Mouse (Mus musculus) limb, embryonic 12.5 days (tissue): ENCODE data around the gene Naa60. TPM values are rescaled to one million over a fixed set of nuclear protein-coding genes. Genes with fewer than 3 reads are reported as not detected.
"Not testable (repeated sequence)": the region's sequence is repeated elsewhere in the genome, so short reads cannot be mapped to it uniquely, and the experiment has no call there.

Experiments
- ATAC-seq: fragments of 200-750 bp; cut with Nextera tagmentation; 2 replicates; pipeline ENCODE4 v1.8.0; 2017; ENCODE audit warnings: low read depth, moderate TSS enrichment; ENCODE audit not compliant: insufficient number of reproducible peaks, insufficient read depth, low FRiP score, low TSS enrichment
- H3K27ac ChIP-seq: fragments of 300-500 bp; sonication (generic); 2 replicates; pipeline ENCODE4 v1.5.1; 2016; ENCODE audit warnings: mild to moderate bottlenecking, moderate library complexity
- H3K27me3 ChIP-seq: fragments of 300-500 bp; sonication (generic); 2 replicates; pipeline ENCODE4 v1.6.1; 2016; ENCODE audit warnings: mild to moderate bottlenecking, moderate library complexity
- H3K36me3 ChIP-seq: fragments of 300-500 bp; sonication (generic); 2 replicates; pipeline ENCODE4 v1.6.1; 2016; ENCODE audit warnings: mild to moderate bottlenecking, moderate library complexity
- H3K4me1 ChIP-seq: fragments of 300-500 bp; sonication (generic); replicated peaks from 2 replicates; pipeline ENCODE4 v1.6.1; 2016
- H3K4me2 ChIP-seq: fragments of 300-500 bp; sonication (generic); 2 replicates; pipeline ENCODE4 v1.6.1; 2016; ENCODE audit warnings: mild to moderate bottlenecking, moderate library complexity
- H3K4me3 ChIP-seq: fragments of 300-500 bp; sonication (generic); replicated peaks from 2 replicates; pipeline ENCODE4 v1.5.1; 2016; ENCODE audit warnings: mild to moderate bottlenecking
- H3K9ac ChIP-seq: fragments of 300-500 bp; sonication (generic); replicated peaks from 2 replicates; pipeline ENCODE4 v1.6.1; 2016; ENCODE audit warnings: mild to moderate bottlenecking, moderate library complexity
- H3K9me3 ChIP-seq: fragments of 300-500 bp; sonication (generic); 2 replicates; pipeline ENCODE4 v1.6.1; 2016; ENCODE audit warnings: mild to moderate bottlenecking, moderate library complexity
- WGBS: fragments of 180-500 bp; shearing (Covaris S2); methylation state at CpG from one replicate; pipeline ENCODE4 v1.1.7; 2016; 5-methylcytosine and 5-hydroxymethylcytosine counted together
- polyA plus RNA-seq: library from polyadenylated mRNA; unstranded; fragments of >200 nt; fragmentation: Nextera tagmentation; extraction: Ambion mirVana; gene quantifications from 2 replicates; pipeline ENCODE4 v1.2.1, GENCODE M21; 2016

The Naa60 gene
- polyA plus RNA-seq, 1 experiment from 2014 or later: 51.5 TPM

DNA sequence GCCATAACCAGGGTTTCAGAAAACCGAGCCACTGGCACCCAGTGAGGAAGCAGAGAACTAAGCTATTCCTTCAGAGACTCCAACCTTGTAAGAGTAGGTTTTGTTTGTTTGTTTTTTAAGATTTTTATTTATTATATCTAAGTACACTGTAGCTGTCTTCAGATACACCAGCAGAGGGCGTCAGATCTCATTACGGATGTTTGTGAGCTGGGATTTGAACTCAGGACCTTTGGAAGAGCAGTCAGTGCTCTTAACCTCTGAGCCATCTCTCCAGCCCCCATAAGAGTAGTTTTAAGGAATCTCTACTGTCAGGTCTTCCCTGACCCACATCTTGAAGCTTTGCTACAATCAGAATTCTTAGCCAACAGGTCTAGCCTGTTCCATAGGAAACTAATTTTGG, 23.8 kb upstream of the Naa60 start:
- no peaks in the 10 kb centered on the region for H3K9me3 ChIP-seq
- H3K4me1 ChIP-seq: no peaks in the 10 kb centered on the region; the same call in 1 of the 2 replicates
- WGBS: 77% methylated on average over 3 of the region's 3 CpGs
- no peak overlapping the region for H3K4me2 ChIP-seq
- ATAC-seq: no peak
- no peak overlapping the region for H3K9ac ChIP-seq
- no peak overlapping the region for H3K27ac ChIP-seq
- H3K36me3 ChIP-seq: no peaks in the 10 kb centered on the region
- H3K27me3 ChIP-seq: no peaks in the 10 kb centered on the region
- no peak overlapping the region for H3K4me3 ChIP-seq

DNA sequence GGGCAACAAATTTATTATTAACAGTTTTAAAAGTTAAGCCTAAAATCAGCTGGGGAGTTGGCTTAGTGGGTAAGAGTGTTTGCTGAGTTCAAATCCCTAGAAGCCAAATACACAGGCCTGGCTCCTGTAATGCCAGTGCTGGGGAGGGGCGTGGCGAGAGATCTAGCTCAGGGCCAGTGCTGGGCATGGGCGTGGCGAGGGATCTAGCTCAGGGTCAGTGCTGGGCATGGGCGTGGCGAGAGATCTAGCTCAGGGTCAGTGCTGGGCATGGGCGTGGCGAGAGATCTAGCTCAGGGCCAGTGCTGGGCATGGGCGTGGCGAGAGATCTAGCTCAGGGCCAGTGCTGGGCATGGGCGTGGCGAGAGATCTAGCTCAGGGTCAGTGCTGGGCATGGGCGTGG, 20.9 kb upstream of the Naa60 start:
- not testable (repeated sequence) for H3K9me3 ChIP-seq, H3K27ac ChIP-seq, H3K4me1 ChIP-seq, H3K27me3 ChIP-seq, H3K4me2 ChIP-seq, H3K4me3 ChIP-seq, ATAC-seq, H3K36me3 ChIP-seq, H3K9ac ChIP-seq
- WGBS: 84% methylated on average over 13 of the region's 13 CpGs

- Histone ChIP-seq H3K27me3 (no peaks in the 10 kb centered on the region), H3K27ac (no peak overlapping the region), H3K4me2 (no peak overlapping the region; the same call in 1 of the 2 replicates), H3K4me3 (no peak overlapping the region), H3K36me3 (no peaks in the 10 kb centered on the region), H3K4me1 (no peaks in the 10 kb centered on the region; the same call in 1 of the 2 replicates), H3K9me3 (no peaks in the 10 kb centered on the region), H3K9ac (no peak overlapping the region)
- WGBS: 18% methylated on average over 12 of the region's 12 CpGs
- ATAC-seq: no peak
Observed at GRCm38 (mm10) chr16:3852586-3852985, 19.6 kb upstream of the Naa60 start.

DNA sequence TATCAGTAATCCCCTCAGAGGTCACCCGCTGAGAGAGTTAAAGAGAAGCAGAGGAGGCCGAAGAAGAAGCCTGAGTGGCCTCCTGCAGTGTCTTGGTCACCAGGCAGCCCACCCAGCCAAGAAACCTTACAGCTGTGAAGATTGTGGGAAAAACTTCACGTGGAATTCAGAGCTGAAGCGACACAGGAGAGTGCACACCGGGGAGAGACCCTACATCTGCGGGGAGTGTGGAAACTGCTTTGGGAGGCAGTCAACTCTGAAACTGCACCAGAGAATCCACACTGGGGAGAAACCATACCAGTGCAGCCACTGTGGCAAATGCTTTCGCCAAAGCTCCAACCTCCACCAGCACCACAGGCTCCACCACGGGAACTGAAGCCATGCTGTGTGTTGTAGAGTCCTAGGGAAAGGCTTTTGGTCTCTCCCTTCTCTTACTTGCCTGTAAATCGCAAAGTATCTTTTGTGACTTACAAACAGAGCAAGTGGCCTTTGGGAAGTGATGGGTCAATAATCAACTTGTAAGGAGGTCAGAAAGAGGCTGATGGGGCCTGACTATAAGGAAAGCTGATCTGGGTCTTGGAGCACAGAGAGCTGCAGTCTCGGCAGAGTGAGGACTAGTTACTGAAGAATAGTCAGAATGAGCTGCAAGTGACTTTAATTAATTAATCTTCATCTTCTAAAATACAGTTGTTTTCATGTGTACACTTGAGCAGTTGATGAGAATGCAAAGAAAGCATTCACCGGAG, 17.6 kb upstream of the Naa60 start:
- no peak for ATAC-seq
- H3K4me3 ChIP-seq: no peak overlapping the region
- 71% methylated on average over 11 of the region's 11 CpGs for WGBS
- H3K27me3 ChIP-seq: no peaks in the 10 kb centered on the region
- no peak overlapping the region for H3K4me2 ChIP-seq
- no peak overlapping the region for H3K27ac ChIP-seq
- H3K9me3 ChIP-seq: no peaks in the 10 kb centered on the region
- no peak overlapping the region for H3K9ac ChIP-seq
- no peaks in the 10 kb centered on the region for H3K36me3 ChIP-seq
- no peaks in the 10 kb centered on the region for H3K4me1 ChIP-seq

GRCm38 (mm10) chr16:3855776-3856175, 16.4 kb upstream of the Naa60 start:
- H3K9ac ChIP-seq: no peak overlapping the region
- no peaks in the 10 kb centered on the region for H3K9me3 ChIP-seq
- H3K4me3 ChIP-seq: no peak overlapping the region
- H3K27me3 ChIP-seq: no peaks in the 10 kb centered on the region
- WGBS: 82% methylated on average over 1 of the region's 1 CpGs
- H3K27ac ChIP-seq: no peak overlapping the region
- ATAC-seq: no peak
- H3K4me2 ChIP-seq: no peak overlapping the region
- peaks cover 4% of the 10 kb centered on the region for H3K36me3 ChIP-seq
- H3K4me1 ChIP-seq: no peaks in the 10 kb centered on the region

DNA sequence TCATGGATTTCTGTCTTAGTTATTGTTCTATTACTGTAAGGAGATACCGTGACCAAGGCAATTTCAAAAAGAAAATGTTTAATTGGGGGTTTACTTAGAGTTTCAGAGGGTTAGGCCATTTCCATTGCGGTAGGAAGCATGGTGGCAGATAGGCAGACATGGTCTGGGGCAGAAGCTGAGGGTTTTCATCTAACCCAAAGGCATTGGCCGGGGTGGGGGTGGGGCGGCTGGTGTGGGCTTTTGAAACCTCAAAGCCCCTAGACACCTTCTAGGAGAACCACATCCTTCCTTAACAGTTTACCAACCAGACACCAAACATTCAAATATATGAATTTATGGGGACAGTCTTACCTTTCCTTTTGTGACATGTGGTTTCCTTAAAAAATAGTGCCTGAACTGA, 12.9 kb upstream of the Naa60 start:
- no peak overlapping the region for H3K4me2 ChIP-seq
- peaks cover 24% of the 10 kb centered on the region for H3K36me3 ChIP-seq
- no peak overlapping the region for H3K9ac ChIP-seq
- H3K9me3 ChIP-seq: no peaks in the 10 kb centered on the region
- H3K4me3 ChIP-seq: no peak overlapping the region
- H3K27me3 ChIP-seq: no peaks in the 10 kb centered on the region
- H3K27ac ChIP-seq: no peak overlapping the region
- 90% methylated on average over 4 of the region's 4 CpGs for WGBS
- H3K4me1 ChIP-seq: no peaks in the 10 kb centered on the region
- ATAC-seq: no peak

DNA sequence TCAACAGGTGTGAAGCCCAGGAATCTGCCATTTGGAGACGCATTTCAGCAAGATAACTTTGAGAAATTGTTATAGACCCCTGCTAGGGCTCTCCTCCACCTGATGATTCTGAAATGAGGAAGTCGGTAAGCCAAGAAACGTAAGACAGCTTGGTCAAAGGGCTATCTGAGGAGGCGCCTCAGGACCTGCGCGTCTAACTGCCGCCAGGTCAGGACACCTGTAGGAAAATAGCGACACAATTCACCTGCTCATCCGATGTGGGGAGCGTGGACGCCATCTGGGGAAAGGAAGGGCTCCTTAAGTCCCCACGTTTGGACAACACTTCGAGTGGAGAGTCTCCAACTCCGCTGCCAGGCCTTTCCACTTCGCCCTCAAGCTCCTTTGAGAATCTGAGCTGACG, 360 bp upstream of the Naa60 start:
- ATAC-seq: peak; percentile 21; the same call in 1 of the 2 replicates
- no peaks in the 10 kb centered on the region for H3K9me3 ChIP-seq
- H3K4me1 ChIP-seq: peaks cover 12% of the 10 kb centered on the region
- H3K27ac ChIP-seq: peak overlapping the region; percentile 23; the same call in 1 of the 2 replicates
- peak overlapping the region; percentile 53 for H3K4me3 ChIP-seq
- WGBS: 1% methylated on average over 16 of the region's 16 CpGs
- peak overlapping the region; percentile 69 for H3K9ac ChIP-seq
- peak overlapping the region; percentile 85 for H3K4me2 ChIP-seq
- peaks cover 23% of the 10 kb centered on the region for H3K36me3 ChIP-seq
- no peaks in the 10 kb centered on the region for H3K27me3 ChIP-seq

GRCm38 (mm10) chr16:3876346-3876745, 4.2 kb downstream of the Naa60 start:
- no peak overlapping the region for H3K27ac ChIP-seq
- no peaks in the 10 kb centered on the region for H3K27me3 ChIP-seq
- H3K4me2 ChIP-seq: no peak overlapping the region
- no peak overlapping the region for H3K9ac ChIP-seq
- H3K9me3 ChIP-seq: no peaks in the 10 kb centered on the region
- peaks cover 8% of the 10 kb centered on the region for H3K4me1 ChIP-seq
- ATAC-seq: no peak
- H3K4me3 ChIP-seq: no peak overlapping the region
- WGBS: 91% methylated on average over 4 of the region's 4 CpGs
- H3K36me3 ChIP-seq: peaks cover 10% of the 10 kb centered on the region

GRCm38 (mm10) chr16:3884201-3885064, 12.3 kb downstream of the Naa60 start, which contains the start of the genes Zfp597 and Gm20695:
Gene Zfp597, minus strand, starts transcription at chr16:3884561.
Gene Gm20695, plus strand, starts transcription at chr16:3884648.
- under 1% methylated on average over 88 of the region's 88 CpGs for WGBS

GRCm38 (mm10) chr16:3885065-3885670, 13.0 kb downstream of the Naa60 start:
- no peak for ATAC-seq
- Histone ChIP-seq H3K4me1 (peaks cover 9% of the 10 kb centered on the region), H3K4me2 (peak overlapping the region; percentile 67), H3K27me3 (no peaks in the 10 kb centered on the region), H3K36me3 (no peaks in the 10 kb centered on the region; the same call in 1 of the 2 replicates), H3K27ac (peak overlapping the region; percentile 88), H3K9ac (peak overlapping the region; percentile 85), H3K4me3 (peak overlapping the region; percentile 90), H3K9me3 (no peaks in the 10 kb centered on the region)
- WGBS: 2% methylated on average over 10 of the region's 10 CpGs

More at GRCm38 (mm10) chr16:3884201-3885064, 12.3 kb downstream of the Naa60 start, which contains the start of the genes Zfp597 and Gm20695:
- Histone ChIP-seq H3K4me2 (peak within 1 kb of the TSS; percentile 67), H3K9ac (peak within 1 kb of the TSS; percentile 85), H3K9me3 (no peaks in the 10 kb centered on the region), H3K36me3 (peaks cover 3% of the 10 kb centered on the region), H3K27ac (peak within 1 kb of the TSS; percentile 88), H3K27me3 (no peaks in the 10 kb centered on the region), H3K4me3 (peak within 1 kb of the TSS; percentile 90), H3K4me1 (peaks cover 9% of the 10 kb centered on the region)
- peak; percentile 99 for ATAC-seq
